Mouse (Mus musculus) gastrocnemius, postnatal 14 days (tissue): ENCODE data around the gene Rbm45. TPM values are rescaled to one million over a fixed set of nuclear protein-coding genes. Genes with fewer than 3 reads are reported as not detected.

ENCODE experiments used
- DNase-seq: peaks from one replicate; pipeline ENCODE4 v3.0.0; 2021; ENCODE audit warnings: mixed read lengths
- intact Hi-C: fragments of 180-260 bp; cut with DNase I; formaldehyde crosslinking; loops from one replicate; pipeline ENCODE4 v1.15.1; 2025; ENCODE audit warnings: low total_unique reads
- total RNA-seq, 2 experiments: library from RNA; stranded (reverse); gene quantifications; 2 replicates each; pipeline ENCODE4 v1.2.3; 2021

The Rbm45 gene
- total RNA-seq, 2 experiments from 2014 or later = 14.6 to 15.2 TPM

DNA sequence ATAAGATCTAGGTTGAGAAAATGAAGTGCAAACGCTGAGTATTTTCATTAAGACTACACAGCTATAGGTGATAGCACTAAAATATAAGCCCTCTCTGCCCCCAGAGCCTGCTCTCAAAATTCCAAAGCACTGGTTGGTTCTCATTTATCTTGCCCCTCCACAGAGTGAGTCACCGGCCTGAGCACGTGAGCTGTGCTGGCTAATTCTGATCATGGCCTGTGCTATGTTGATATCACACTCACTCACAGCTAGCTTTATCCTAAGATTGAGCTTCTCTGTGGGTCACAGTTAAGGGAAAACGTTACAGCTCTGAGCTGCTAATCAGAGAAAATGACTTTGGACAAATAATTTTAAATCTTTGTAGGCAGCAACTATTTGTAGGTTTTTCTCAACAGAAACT is 2.5 kb downstream of the Rbm45 start:
- DNase-seq = no peak

GRCm38 (mm10) chr2:76374544-76375206 is 4.9 kb downstream of the Rbm45 start:
- no peak for DNase-seq
- intact Hi-C loops = no loop called here

More for the DNA sequence above, 2.5 kb downstream of the Rbm45 start:
- intact Hi-C loops = no loop called here

- DNase-seq = no peak
- intact Hi-C loops = no loop called here
Measured at GRCm38 (mm10) chr2:76378646-76379045, 8.9 kb downstream of the Rbm45 start.

DNA sequence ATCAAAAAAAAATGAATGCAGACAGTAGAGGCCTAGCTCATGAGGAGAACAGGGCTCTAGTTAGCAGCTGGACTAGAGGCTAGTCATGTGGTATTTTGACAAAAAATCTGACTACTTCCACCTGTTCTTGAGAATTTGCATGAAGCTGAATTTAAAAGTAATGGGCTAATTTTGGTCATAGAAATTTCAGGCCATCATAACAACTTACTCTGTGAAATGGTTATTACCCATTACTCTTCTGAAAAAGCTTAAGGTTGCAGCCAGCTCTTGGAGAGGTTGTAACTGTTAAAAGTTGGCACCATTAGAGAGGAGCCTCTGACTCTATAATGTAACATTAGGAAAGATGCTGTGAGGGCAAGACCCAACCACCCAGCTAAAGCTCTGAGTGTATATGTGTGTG is 16.7 kb downstream of the Rbm45 start:
- intact Hi-C loops = no loop called here
- DNase-seq = no peak

DNA sequence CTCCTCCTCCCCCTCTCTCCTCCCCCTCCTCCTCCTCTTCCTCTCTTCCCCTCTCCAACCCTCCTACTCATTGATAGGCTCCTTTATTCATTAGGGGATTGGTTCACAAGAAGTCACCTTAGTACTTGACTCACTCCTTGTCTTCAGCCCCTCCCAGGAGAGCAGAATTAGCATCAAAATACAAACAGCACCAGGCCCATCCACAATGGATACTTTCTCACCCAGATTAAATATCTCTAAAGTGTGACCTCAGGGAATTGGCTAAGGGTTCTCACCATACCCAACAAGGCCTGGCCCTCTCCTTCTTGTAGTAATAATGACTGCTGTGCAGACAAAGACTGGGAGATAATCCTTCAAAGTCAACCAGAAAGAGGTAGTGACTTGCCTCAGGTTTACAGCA is 30.4 kb downstream of the Rbm45 start:
- DNase-seq = no peak
- intact Hi-C loops = loop anchor here (10.0 kb wide), 1 partner anchor 125 kb away; no protein-coding TSS in a partner anchor

DNA sequence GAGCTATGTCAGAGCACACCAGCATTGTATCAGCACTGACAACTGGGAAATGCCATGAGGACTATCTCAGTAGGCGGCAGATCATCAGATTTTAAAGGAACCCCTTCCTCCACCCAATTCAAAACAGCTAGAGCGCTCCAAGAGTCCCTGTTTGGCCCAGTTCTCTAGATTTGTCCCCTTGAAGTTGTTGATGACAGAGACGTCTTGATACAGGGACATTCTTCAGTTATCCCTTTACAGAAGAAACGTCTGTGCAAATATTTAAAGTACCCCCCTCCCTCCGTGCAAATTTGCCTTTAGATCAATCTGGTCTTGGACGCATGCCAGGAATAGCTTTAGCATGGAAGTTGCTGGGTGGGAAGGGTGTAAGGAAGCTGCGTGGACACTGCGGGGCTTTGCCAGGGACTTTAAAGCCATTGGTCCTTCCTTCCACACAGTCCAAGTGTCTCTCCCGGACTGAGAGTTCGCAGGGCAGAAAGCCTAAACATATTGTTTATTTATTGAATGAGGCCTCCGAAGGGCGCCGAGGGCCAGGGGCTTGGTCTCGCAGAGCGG is 35.9 kb downstream of the Rbm45 start:
- intact Hi-C loops = loop anchor here (10.0 kb wide), 1 partner anchor 119 kb away; no protein-coding TSS in a partner anchor
- DNase-seq = no peak

GRCm38 (mm10) chr2:76406151-76406936 is 36.6 kb downstream of the Rbm45 start, which contains the start of gene Osbpl6:
TSS of gene Osbpl6 (plus strand) at chr2:76406508.
- DNase-seq = peak; percentile 76
- intact Hi-C loops = loop anchor here (10.0 kb wide), 1 partner anchor 118 kb away; no protein-coding TSS in a partner anchor

- intact Hi-C loops = loop anchor here (10.0 kb wide), 1 partner anchor 118 kb away; no protein-coding TSS in a partner anchor
- DNase-seq = peak; percentile 72
Measured at GRCm38 (mm10) chr2:76406937-76407441, 37.2 kb downstream of the Rbm45 start.

GRCm38 (mm10) chr2:76409526-76409925 is 39.7 kb downstream of the Rbm45 start:
- intact Hi-C loops = loop anchor here (10.0 kb wide), 1 partner anchor 115 kb away; no protein-coding TSS in a partner anchor
- DNase-seq = no peak

GRCm38 (mm10) chr2:76409986-76410385 is 40.2 kb downstream of the Rbm45 start:
- no peak for DNase-seq
- intact Hi-C loops = loop anchor here (10.0 kb wide), 1 partner anchor 115 kb away; no protein-coding TSS in a partner anchor

DNA sequence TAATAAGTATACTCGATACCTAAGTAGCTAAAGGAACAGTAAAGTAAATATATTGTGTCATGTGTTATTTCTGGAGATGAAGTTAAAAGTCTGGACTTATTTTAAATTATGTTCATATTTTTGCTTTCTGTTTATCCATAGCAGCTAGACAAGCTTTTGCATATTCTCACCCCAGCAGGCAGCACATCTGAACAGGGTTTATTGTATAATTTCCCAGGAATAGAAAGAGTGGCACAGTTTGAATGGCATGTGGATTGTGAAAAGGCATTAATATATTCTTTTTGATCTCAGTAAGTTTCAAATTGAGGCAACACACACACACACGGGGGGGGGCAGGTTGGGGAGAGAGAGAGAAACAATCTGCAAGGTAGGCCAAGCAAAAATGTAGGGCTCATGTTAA is 43.1 kb downstream of the Rbm45 start:
- no peak for DNase-seq
- intact Hi-C loops = no loop called here

DNA sequence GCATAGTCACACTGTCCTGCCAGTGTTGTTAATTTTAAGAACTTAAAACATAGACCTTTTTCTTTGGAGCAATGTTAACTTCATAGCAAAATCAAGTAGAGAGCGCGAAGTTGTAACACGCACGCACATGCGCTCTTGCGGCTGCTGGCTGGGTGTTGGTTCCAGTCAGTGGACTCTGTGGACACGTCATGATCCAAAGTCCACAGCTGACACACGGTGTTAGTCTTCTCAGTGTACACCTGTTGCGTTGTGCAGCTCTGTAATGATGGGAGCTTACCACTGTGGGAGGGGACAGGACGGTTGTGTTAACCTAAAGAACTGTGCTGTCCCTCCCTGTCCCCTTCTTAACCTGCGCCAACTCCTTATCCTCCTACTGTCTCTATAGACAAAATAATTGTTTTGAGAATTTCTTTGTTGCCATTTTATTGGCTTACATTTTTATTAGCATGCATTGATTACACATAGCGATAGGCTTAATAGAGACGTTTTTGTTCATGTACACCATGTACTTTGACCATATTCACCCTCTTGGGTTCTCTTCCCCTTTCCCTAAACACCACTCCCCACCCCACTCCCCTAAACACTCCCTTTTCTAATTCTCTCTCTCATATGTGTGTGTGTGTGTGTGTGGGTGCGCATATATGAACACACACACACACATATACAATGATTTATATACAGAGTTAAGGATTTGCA is 47.8 kb downstream of the Rbm45 start:
- intact Hi-C loops = no loop called here
- DNase-seq = no peak

GRCm38 (mm10) chr2:76418142-76418518 is 48.3 kb downstream of the Rbm45 start:
- no peak for DNase-seq
- intact Hi-C loops = no loop called here

- intact Hi-C loops = no loop called here
- no peak for DNase-seq
Measured at GRCm38 (mm10) chr2:76421411-76421924, 51.7 kb downstream of the Rbm45 start.

DNA sequence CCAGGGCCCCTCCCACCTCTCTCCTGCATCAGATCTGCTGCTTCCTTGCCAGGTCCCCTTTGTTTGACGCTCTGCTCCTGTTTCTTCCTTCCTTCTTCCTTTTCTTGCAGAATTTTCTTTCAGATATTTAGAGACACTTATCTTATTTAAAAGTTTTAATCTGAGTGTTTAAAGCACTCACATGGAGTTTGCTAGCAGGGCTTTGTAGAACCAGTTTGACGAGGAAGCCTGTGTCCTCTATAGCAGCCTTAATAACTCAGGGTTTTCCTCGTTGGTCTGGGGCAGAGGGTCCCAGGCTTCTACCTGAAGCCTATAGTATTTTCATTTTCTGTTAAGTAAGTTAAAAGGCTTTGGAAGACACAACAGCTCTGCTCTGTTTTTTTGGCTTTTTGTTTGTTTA is 57.0 kb downstream of the Rbm45 start:
- intact Hi-C loops = no loop called here
- no peak for DNase-seq

DNA sequence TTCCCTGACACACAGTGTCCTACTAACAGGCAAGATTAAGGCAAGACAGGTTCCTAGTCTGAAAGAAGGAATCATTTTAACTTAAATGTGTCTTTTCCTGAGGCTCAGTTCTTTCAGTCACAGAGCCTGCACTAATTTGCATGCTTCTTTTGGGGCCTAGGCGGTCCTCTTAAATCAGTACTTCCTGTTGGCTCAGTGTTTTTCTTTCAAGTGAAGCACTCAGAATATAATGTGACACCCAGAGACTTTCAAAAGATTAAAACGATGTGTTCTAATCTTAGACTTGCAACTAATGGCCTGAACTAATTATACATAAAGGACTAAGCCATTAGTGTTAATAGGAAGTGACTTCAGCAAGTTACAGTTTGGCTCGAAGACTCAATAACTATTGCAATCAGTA is 59.5 kb downstream of the Rbm45 start:
- DNase-seq = no peak
- intact Hi-C loops = no loop called here

GRCm38 (mm10) chr2:76429855-76430254 is 60.1 kb downstream of the Rbm45 start:
- no peak for DNase-seq
- intact Hi-C loops = no loop called here

DNA sequence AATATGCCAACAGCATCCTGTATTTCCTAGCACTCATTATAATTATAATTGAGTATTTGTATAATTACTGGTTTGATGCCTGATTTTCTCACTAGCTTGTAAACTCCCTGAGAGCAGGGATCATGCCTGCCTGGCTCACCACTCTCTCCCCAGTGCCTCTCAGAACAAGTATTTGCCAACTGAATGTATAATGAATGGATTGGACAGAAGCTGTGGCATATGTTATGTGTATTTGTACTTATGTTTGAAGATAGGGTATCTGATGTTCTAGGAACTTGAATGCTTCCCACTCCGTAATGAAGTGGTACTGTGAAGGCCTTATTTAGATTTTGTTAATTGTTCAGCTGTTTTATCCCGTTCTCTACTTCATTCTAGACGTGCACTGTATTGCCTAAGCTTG is 60.8 kb downstream of the Rbm45 start:
- no peak for DNase-seq
- intact Hi-C loops = no loop called here
